Mouse (Mus musculus): ENCODE results near the gene Efcab8. TPM values are rescaled to one million over a fixed set of nuclear protein-coding genes. Genes with fewer than 3 reads are reported as not detected.
"Not testable (repeated sequence)": the region's sequence is repeated elsewhere in the genome, so short reads cannot be mapped to it uniquely, and the experiment has no call there.

Gene Efcab8
- polyA plus RNA-seq, 1 experiment = 0.04 TPM

GRCm38 (mm10) chr2:153808841-153809240, 29.1 kb downstream of the Efcab8 start:
- Histone ChIP-seq H3K4me3 (replicated peaks) (no peak overlapping the region), H3K4me1 (ENCODE audit: control insufficient read depth) (no peaks in the 10 kb centered on the region), H3K36me3 (ENCODE audit: control insufficient read depth) (no peaks in the 10 kb centered on the region), H3K27me3 (ENCODE audit: control insufficient read depth) (no peaks in the 10 kb centered on the region), H3K9me3 (ENCODE audit: control insufficient read depth, low read length) (no peaks in the 10 kb centered on the region)
- TF ChIP-seq GATA1 (IDR thresholded peaks at IDR 0.05; ENCODE audit: low read length) (no peak), TAL1 (IDR thresholded peaks at IDR 0.05; ENCODE audit: low read length) (no peak)

- TF ChIP-seq TAL1 (IDR thresholded peaks at IDR 0.05; ENCODE audit: low read length) = no peak
- no peak for TF ChIP-seq GATA1 (IDR thresholded peaks at IDR 0.05; ENCODE audit: low read length)
- Histone ChIP-seq H3K4me1 (ENCODE audit: control insufficient read depth) (no peaks in the 10 kb centered on the region), H3K27me3 (ENCODE audit: control insufficient read depth) (no peaks in the 10 kb centered on the region), H3K9me3 (ENCODE audit: control insufficient read depth, low read length) (no peaks in the 10 kb centered on the region), H3K4me3 (replicated peaks) (no peak overlapping the region), H3K36me3 (ENCODE audit: control insufficient read depth) (no peaks in the 10 kb centered on the region)
Measured at GRCm38 (mm10) chr2:153809921-153810320, 30.2 kb downstream of the Efcab8 start.

GRCm38 (mm10) chr2:153822005-153822543, 42.3 kb downstream of the Efcab8 start:
- no peaks in the 10 kb centered on the region for H3K27me3 ChIP-seq (ENCODE audit: control insufficient read depth)
- no peaks in the 10 kb centered on the region for H3K9me3 ChIP-seq (ENCODE audit: control insufficient read depth, low read length)
- H3K4me3 ChIP-seq (replicated peaks) = no peak overlapping the region
- no peak for TF ChIP-seq TAL1 (IDR thresholded peaks at IDR 0.05; ENCODE audit: low read length)
- no peak for TF ChIP-seq GATA1 (IDR thresholded peaks at IDR 0.05; ENCODE audit: low read length)
- no peaks in the 10 kb centered on the region for H3K36me3 ChIP-seq (ENCODE audit: control insufficient read depth)
- no peaks in the 10 kb centered on the region for H3K4me1 ChIP-seq (ENCODE audit: control insufficient read depth)

- TF ChIP-seq GATA1 (IDR thresholded peaks at IDR 0.05; ENCODE audit: low read length) = no peak
- no peak for TF ChIP-seq TAL1 (IDR thresholded peaks at IDR 0.05; ENCODE audit: low read length)
- no peaks in the 10 kb centered on the region for H3K9me3 ChIP-seq (ENCODE audit: control insufficient read depth, low read length)
- H3K4me3 ChIP-seq (replicated peaks) = no peak overlapping the region
Measured at GRCm38 (mm10) chr2:153824593-153824992, 44.9 kb downstream of the Efcab8 start.

GRCm38 (mm10) chr2:153825900-153826299, 46.2 kb downstream of the Efcab8 start:
- not testable (repeated sequence) for H3K4me1 ChIP-seq (ENCODE audit: control insufficient read depth); H3K9me3 ChIP-seq (ENCODE audit: control insufficient read depth, low read length); H3K36me3 ChIP-seq (ENCODE audit: control insufficient read depth); H3K4me3 ChIP-seq (replicated peaks); H3K27me3 ChIP-seq (ENCODE audit: control insufficient read depth)

More at GRCm38 (mm10) chr2:153824593-153824992, 44.9 kb downstream of the Efcab8 start:
- Histone ChIP-seq H3K4me1 (ENCODE audit: control insufficient read depth) (no peaks in the 10 kb centered on the region), H3K27me3 (ENCODE audit: control insufficient read depth) (no peaks in the 10 kb centered on the region), H3K36me3 (ENCODE audit: control insufficient read depth) (no peaks in the 10 kb centered on the region)

- Histone ChIP-seq H3K4me1 (ENCODE audit: control insufficient read depth) (no peaks in the 10 kb centered on the region), H3K36me3 (ENCODE audit: control insufficient read depth) (no peaks in the 10 kb centered on the region), H3K4me3 (replicated peaks) (no peak overlapping the region), H3K27me3 (ENCODE audit: control insufficient read depth) (no peaks in the 10 kb centered on the region), H3K9me3 (ENCODE audit: control insufficient read depth, low read length) (no peaks in the 10 kb centered on the region)
- TF ChIP-seq TAL1 (IDR thresholded peaks at IDR 0.05; ENCODE audit: low read length) (no peak), GATA1 (IDR thresholded peaks at IDR 0.05; ENCODE audit: low read length) (no peak)
Measured at GRCm38 (mm10) chr2:153827171-153827830, 47.6 kb downstream of the Efcab8 start.

- H3K27me3 ChIP-seq (ENCODE audit: control insufficient read depth) = no peaks in the 10 kb centered on the region
- no peak overlapping the region for H3K4me3 ChIP-seq (replicated peaks)
- no peaks in the 10 kb centered on the region for H3K36me3 ChIP-seq (ENCODE audit: control insufficient read depth)
- TF ChIP-seq GATA1 (IDR thresholded peaks at IDR 0.05; ENCODE audit: low read length) (no peak), TAL1 (IDR thresholded peaks at IDR 0.05; ENCODE audit: low read length) (no peak)
- H3K4me1 ChIP-seq (ENCODE audit: control insufficient read depth) = no peaks in the 10 kb centered on the region
- H3K9me3 ChIP-seq (ENCODE audit: control insufficient read depth, low read length) = no peaks in the 10 kb centered on the region
Measured at GRCm38 (mm10) chr2:153828704-153829103, 49.0 kb downstream of the Efcab8 start.

- no peaks in the 10 kb centered on the region for H3K27me3 ChIP-seq (ENCODE audit: control insufficient read depth)
- no peak overlapping the region for H3K4me3 ChIP-seq (replicated peaks)
- TF ChIP-seq GATA1 (IDR thresholded peaks at IDR 0.05; ENCODE audit: low read length) = no peak
- no peaks in the 10 kb centered on the region for H3K4me1 ChIP-seq (ENCODE audit: control insufficient read depth)
- no peaks in the 10 kb centered on the region for H3K9me3 ChIP-seq (ENCODE audit: control insufficient read depth, low read length)
- no peaks in the 10 kb centered on the region for H3K36me3 ChIP-seq (ENCODE audit: control insufficient read depth)
Measured at GRCm38 (mm10) chr2:153833291-153833690, 53.6 kb downstream of the Efcab8 start.

- Histone ChIP-seq H3K4me1 (ENCODE audit: control insufficient read depth) (no peaks in the 10 kb centered on the region), H3K9me3 (ENCODE audit: control insufficient read depth, low read length) (no peaks in the 10 kb centered on the region), H3K36me3 (ENCODE audit: control insufficient read depth) (no peaks in the 10 kb centered on the region), H3K4me3 (replicated peaks) (no peak overlapping the region), H3K27me3 (ENCODE audit: control insufficient read depth) (no peaks in the 10 kb centered on the region)
- no peak for TF ChIP-seq TAL1 (IDR thresholded peaks at IDR 0.05; ENCODE audit: low read length)
- no peak for TF ChIP-seq GATA1 (IDR thresholded peaks at IDR 0.05; ENCODE audit: low read length)
Measured at GRCm38 (mm10) chr2:153842854-153843253, 63.1 kb downstream of the Efcab8 start.

GRCm38 (mm10) chr2:153848389-153848788, 68.7 kb downstream of the Efcab8 start:
- Histone ChIP-seq H3K9me3 (ENCODE audit: control insufficient read depth, low read length) (peaks cover 3% of the 10 kb centered on the region; the same call in 1 of the 2 replicates), H3K4me3 (replicated peaks) (no peak overlapping the region), H3K27me3 (ENCODE audit: control insufficient read depth) (no peaks in the 10 kb centered on the region), H3K36me3 (ENCODE audit: control insufficient read depth) (no peaks in the 10 kb centered on the region), H3K4me1 (ENCODE audit: control insufficient read depth) (no peaks in the 10 kb centered on the region)
- TF ChIP-seq TAL1 (IDR thresholded peaks at IDR 0.05; ENCODE audit: low read length) = no peak

Data from erythroblast, embryonic 14.5 days (primary cell).